Mouse (Mus musculus): ENCODE data around the gene Etv5.

DNA sequence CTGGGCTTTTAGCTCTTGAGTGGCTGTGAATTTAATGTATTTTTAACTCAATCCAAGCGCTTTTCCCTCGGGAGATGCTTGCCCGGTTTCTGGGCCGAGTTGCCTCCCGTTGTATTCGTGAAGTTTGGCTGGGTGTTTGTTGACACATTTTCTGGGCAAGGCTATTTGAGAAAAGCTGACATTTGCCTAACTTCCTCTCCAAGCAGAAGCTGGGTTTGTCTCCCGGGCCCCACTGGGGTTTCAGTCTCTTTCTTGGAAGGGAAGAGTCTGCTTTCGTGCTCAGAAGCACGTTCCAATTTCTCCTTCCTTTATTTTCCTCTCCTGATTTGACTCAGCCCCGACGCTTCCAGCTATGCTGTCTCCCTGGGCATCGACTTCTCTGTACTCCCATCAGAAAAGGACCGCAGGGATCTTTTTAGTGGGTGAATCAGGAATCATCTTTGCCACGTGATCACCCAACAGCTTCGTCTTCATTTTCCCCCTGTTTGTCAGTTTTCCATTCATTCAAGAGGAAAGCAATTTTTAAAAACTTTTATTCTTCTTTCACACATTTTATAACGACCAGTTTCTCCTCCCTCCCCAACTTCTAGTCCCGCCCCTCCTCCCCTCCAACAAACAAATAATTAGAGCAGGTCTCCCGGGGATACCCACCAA is 80.7 kb downstream of the Etv5 start:
- TF ChIP-seq ZNF384 (IDR thresholded peaks at IDR 0.05; ENCODE audit: low read depth, low read length) (no peak), EP300 (IDR thresholded peaks at IDR 0.05; ENCODE audit: low read length) (no peak), MAZ (IDR thresholded peaks at IDR 0.05; ENCODE audit: low read depth, low read length) (no peak), TCF12 (IDR thresholded peaks at IDR 0.05; ENCODE audit: low read depth, low read length) (no peak), RAD21 (IDR thresholded peaks at IDR 0.05; ENCODE audit: low read depth, low read length) (no peak), CHD2 (IDR thresholded peaks at IDR 0.05; ENCODE audit: low read length) (no peak), USF2 (conservative IDR thresholded peaks at IDR 0.05; ENCODE audit: low read depth, low read length) (peak; percentile 34; the same call in 1 of the 2 replicates), POLR2A (IDR thresholded peaks at IDR 0.05; ENCODE audit: low read depth, low read length) (no peak), CTCF (conservative IDR thresholded peaks at IDR 0.05 in 1 of 2, IDR thresholded peaks at IDR 0.05 in 1 of 2; ENCODE audit: low read depth in 2 of 2, low read length in 2 of 2) (no peak), MAFK (IDR thresholded peaks at IDR 0.05; ENCODE audit: insufficient replicate concordance, low read length) (no peak), JUN (IDR thresholded peaks at IDR 0.05; ENCODE audit: insufficient read depth, low read depth, low read length) (no peak; the same call in 1 of the 2 replicates), JUND (conservative IDR thresholded peaks at IDR 0.05; ENCODE audit: low read depth, low read length) (no peak; the same call in 1 of the 2 replicates), MYC (IDR thresholded peaks at IDR 0.05; ENCODE audit: low read depth, low read length) (no peak)

All from CH12.LX (cell line).